Comparison of ENCODE assay signal across 8 mouse cellular contexts in the genomic region with DNA sequence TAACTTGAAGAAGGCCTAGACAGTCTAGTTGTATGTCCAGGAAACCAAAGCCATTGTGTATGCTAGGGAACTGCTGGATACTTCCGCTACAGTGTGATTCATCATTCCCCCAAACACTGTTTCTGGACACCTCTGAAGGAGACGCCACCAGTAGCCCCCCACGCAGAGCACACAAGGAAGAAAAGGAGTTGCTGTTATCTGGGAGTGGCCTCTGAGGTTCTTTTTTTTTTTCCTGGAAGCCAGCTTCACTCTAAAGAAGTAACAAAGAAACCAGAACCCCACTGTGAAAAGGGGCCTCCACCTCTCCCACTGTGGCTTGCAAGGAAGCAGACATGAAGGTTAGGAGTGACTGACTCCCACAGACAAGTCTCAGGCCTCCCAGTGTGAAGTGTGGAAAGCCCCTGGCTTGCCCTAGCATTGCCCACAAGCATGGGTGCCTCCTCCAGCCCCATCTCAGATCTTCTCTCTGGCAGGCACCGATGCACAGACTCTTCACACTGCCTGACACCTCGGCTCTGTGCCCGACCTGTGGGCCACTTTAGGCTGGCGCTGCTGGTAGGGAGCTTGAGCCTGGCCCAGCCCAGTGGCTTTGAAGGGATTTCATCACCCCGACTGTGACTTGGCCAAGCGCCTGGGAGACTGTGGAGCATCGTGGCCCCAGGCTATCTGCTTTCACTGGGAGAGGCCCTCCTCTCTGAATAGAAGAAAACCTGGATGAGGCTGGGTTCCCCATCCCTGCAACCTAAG.
DNase-seq lines count a peak whose midpoint lies in the region; ATAC-seq and TF ChIP-seq lines count a peak whose summit lies in the region.

No protein-coding gene starts in this region.

- TF ChIP-seq CTCF in C2C12 (IDR thresholded peaks at IDR 0.05; ENCODE audit: control insufficient read depth, insufficient read depth, insufficient read length) (no peak), Patski (IDR thresholded peaks at IDR 0.05) (no peak)

- H3K4me2 ChIP-seq in kidney, embryonic 16.5 days (replicated peaks; ENCODE audit: low read depth, low read length) = no peak overlapping the region
- H3K4me2 ChIP-seq in midbrain, embryonic 12.5 days (replicated peaks) = no peak overlapping the region

- no peaks in the 10 kb centered on the region for H3K36me3 ChIP-seq in C2C12 (ENCODE audit: control insufficient read depth, insufficient read depth)
- no peaks in the 10 kb centered on the region for H3K36me3 ChIP-seq in kidney, embryonic 16.5 days (ENCODE audit: insufficient read depth, low read length)
- H3K36me3 ChIP-seq in midbrain, embryonic 12.5 days = no peaks in the 10 kb centered on the region

- no peaks in the 10 kb centered on the region for H3K27me3 ChIP-seq in C2C12 (ENCODE audit: control insufficient read depth, insufficient read depth, insufficient read length)
- H3K27me3 ChIP-seq in Patski = no peaks in the 10 kb centered on the region
- peaks cover 2% of the 10 kb centered on the region; the same call in 1 of the 2 replicates for H3K27me3 ChIP-seq in kidney, embryonic 16.5 days (ENCODE audit: insufficient read depth, low read length)
- H3K27me3 ChIP-seq in midbrain, embryonic 12.5 days = peaks cover 58% of the 10 kb centered on the region

- H3ac ChIP-seq in C2C12 (ENCODE audit: control insufficient read depth, insufficient read length, low read depth) = no peak overlapping the region

- WGBS in kidney, embryonic 16.5 days = 15% methylated on average over 10 of the region's 10 CpGs
- WGBS in midbrain, embryonic 12.5 days = 10% methylated on average over 10 of the region's 10 CpGs

- H3K9ac ChIP-seq in kidney, embryonic 16.5 days (replicated peaks; ENCODE audit: low read length) = 0 out of 2 replicates have a peak overlapping the region, but pooled peaks have one; percentile 2
- no peak overlapping the region for H3K9ac ChIP-seq in midbrain, embryonic 12.5 days (replicated peaks)

- peak; percentile 94 for DNase-seq in Patski (ENCODE audit: low read depth, low spot score)
- DNase-seq in embryo, embryonic 11 days = peak; percentile 57
- DNase-seq in heart, adult 11 months = peak; percentile 99
- no peak for DNase-seq in thymus, postnatal 4 days

- H3K79me3 ChIP-seq in C2C12 (ENCODE audit: low read depth) = no peaks in the 10 kb centered on the region

- H3K9me3 ChIP-seq in kidney, embryonic 16.5 days (ENCODE audit: low read length) = no peaks in the 10 kb centered on the region
- no peaks in the 10 kb centered on the region for H3K9me3 ChIP-seq in midbrain, embryonic 12.5 days

- no peaks in the 10 kb centered on the region for H3K79me2 ChIP-seq in C2C12 (ENCODE audit: control insufficient read depth, insufficient read depth)

- H3K27ac ChIP-seq in kidney, embryonic 16.5 days (ENCODE audit: low read length) = no peak overlapping the region
- H3K27ac ChIP-seq in midbrain, embryonic 12.5 days (replicated peaks) = peak overlapping the region; percentile 52; the same call in 1 of the 2 replicates

- H3K4me3 ChIP-seq in C2C12 (ENCODE audit: insufficient read depth, poor library complexity, severe bottlenecking) = no peak overlapping the region
- no peak overlapping the region for H3K4me3 ChIP-seq in kidney, embryonic 16.5 days (ENCODE audit: low read length)
- no peak overlapping the region for H3K4me3 ChIP-seq in midbrain, embryonic 12.5 days

- in situ Hi-C loops in Patski (cut with MboI; ENCODE audit: low pct_unique_long_range_greater_than_20kb) = loop anchor here (5.0 kb wide), 1 partner anchor 305 kb away; no protein-coding TSS in a partner anchor

- peak; percentile 89 for ATAC-seq in Patski
- ATAC-seq in kidney, embryonic 16.5 days (ENCODE audit: low FRiP score, low TSS enrichment) = peak; percentile 68
- ATAC-seq in midbrain, embryonic 12.5 days (ENCODE audit: low FRiP score, low read depth) = peak; percentile 59
- no peak for ATAC-seq in activated CD4-positive, CD25-positive, alpha-beta regulatory T cell, adult 4 months

- H3K4me1 ChIP-seq in kidney, embryonic 16.5 days (ENCODE audit: insufficient read depth, low read length) = peaks cover 31% of the 10 kb centered on the region
- peaks cover 40% of the 10 kb centered on the region for H3K4me1 ChIP-seq in midbrain, embryonic 12.5 days

- CTCF ChIA-PET in Patski (lab: Charles Lee) = no interaction called here

- POLR2A ChIA-PET in Patski (lab: Charles Lee) = interaction anchor here (1.6 kb wide), 1 partner anchor 183 kb away, joined by 3 read pairs; no protein-coding TSS in a partner anchor

TF ChIP-seq in C2C12, 6 proteins besides CTCF, POLR2A, EP300 and RAD21:
- TF ChIP-seq CEBPB (IDR thresholded peaks at IDR 0.05; ENCODE audit: low read depth) = peak; percentile 65
- TF ChIP-seq USF1 (IDR thresholded peaks at IDR 0.05; ENCODE audit: low read depth) = no peak
- no peak for TF ChIP-seq FOSL1 (IDR thresholded peaks at IDR 0.05; ENCODE audit: insufficient read depth, low read length, poor library complexity, severe bottlenecking)
- no peak for TF ChIP-seq MAX (IDR thresholded peaks at IDR 0.05)
- TF ChIP-seq MYOG (IDR thresholded peaks at IDR 0.05; ENCODE audit: control insufficient read depth, extremely low read depth, insufficient read length) = no peak
